Mouse (Mus musculus) C2C12 (cell line): ENCODE measurements around the gene Igsf3. TPM values are rescaled to one million over a fixed set of nuclear protein-coding genes. Genes with fewer than 3 reads are reported as not detected.

Experiments used
- H3K27me3 ChIP-seq: one replicate; pipeline ENCODE4 v1.6.1; 2011; ENCODE audit not compliant: control insufficient read depth, insufficient read depth, insufficient read length
- H3K36me3 ChIP-seq: one replicate; pipeline ENCODE4 v1.6.1; 2011; ENCODE audit not compliant: control insufficient read depth, insufficient read depth
- H3K4me3 ChIP-seq: one replicate; pipeline ENCODE4 v1.5.1; 2011; ENCODE audit warnings: mild to moderate bottlenecking, control low read depth; ENCODE audit not compliant: poor library complexity, insufficient read depth, severe bottlenecking
- H3K79me2 ChIP-seq: one replicate; pipeline ENCODE4 v1.6.1; 2011; ENCODE audit not compliant: control insufficient read depth, insufficient read depth
- H3K79me3 ChIP-seq: one replicate; pipeline ENCODE4 v1.6.1; 2011; ENCODE audit warnings: low read depth, control low read depth
- H3ac ChIP-seq: one replicate; pipeline ENCODE3; 2011; ENCODE audit warnings: low read depth; ENCODE audit not compliant: control insufficient read depth, insufficient read length
- CEBPB ChIP-seq: IDR thresholded peaks from one replicate; pipeline ENCODE4 v1.6.1; 2011; ENCODE audit warnings: low read depth, mild to moderate bottlenecking, control low read depth, moderate library complexity
- CTCF ChIP-seq: IDR thresholded peaks from one replicate; pipeline ENCODE4 v1.5.1; 2011; ENCODE audit not compliant: control insufficient read depth, insufficient read depth, insufficient read length
- FOSL1 ChIP-seq: IDR thresholded peaks from one replicate; pipeline ENCODE4 v1.8.0; 2011; ENCODE audit warnings: mild to moderate bottlenecking, low read length; ENCODE audit not compliant: poor library complexity, insufficient read depth, severe bottlenecking
- MAX ChIP-seq: IDR thresholded peaks from one replicate; pipeline ENCODE4 v1.6.1; 2011; ENCODE audit warnings: mild to moderate bottlenecking, control low read depth
- MYOD1 ChIP-seq: IDR thresholded peaks from one replicate; pipeline ENCODE4 v1.6.1; 2011; ENCODE audit warnings: low read depth; ENCODE audit not compliant: control insufficient read depth, insufficient read length
- MYOG ChIP-seq: IDR thresholded peaks from one replicate; pipeline ENCODE4 v1.6.1; 2011; ENCODE audit not compliant: control insufficient read depth, insufficient read length; ENCODE audit errors: extremely low read depth
- USF1 ChIP-seq: IDR thresholded peaks from one replicate; pipeline ENCODE4 v1.6.1; 2011; ENCODE audit warnings: low read depth, mild to moderate bottlenecking, control low read depth, moderate library complexity
- polyA plus RNA-seq: library from polyadenylated mRNA; unstranded; fragments of >200 nt; fragmentation: generic; extraction: Trizol; gene quantifications from one replicate; pipeline ENCODE4 v1.2.1, GENCODE M21; 2012; ENCODE audit warnings: missing spikeins

Igsf3 gene
- polyA plus RNA-seq, 1 experiment, result 4.0 TPM

DNA sequence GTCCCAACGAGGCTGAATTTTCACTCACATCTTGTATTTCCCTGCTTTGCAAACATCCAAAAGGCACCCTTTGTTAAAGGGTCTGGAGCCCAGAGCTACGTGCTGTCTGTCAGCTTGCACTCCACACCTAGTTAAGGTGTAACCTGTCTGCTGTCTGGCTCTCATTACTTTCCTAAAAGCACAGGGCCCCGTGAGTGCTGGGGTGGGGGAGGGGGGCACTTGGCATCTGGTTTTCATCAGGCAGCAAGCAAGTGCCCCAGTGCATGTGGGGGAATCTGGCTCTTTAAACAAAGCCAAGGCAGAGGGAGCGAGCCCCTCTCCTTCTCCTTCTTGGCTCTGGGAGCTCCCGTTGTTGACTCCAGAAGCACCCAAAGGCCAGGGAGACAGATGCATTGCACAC lies 18.5 kb downstream of the Igsf3 start:
- Histone ChIP-seq H3ac (no peak overlapping the region), H3K4me3 (no peak overlapping the region), H3K36me3 (no peaks in the 10 kb centered on the region), H3K79me3 (no peaks in the 10 kb centered on the region), H3K79me2 (no peaks in the 10 kb centered on the region), H3K27me3 (no peaks in the 10 kb centered on the region)
- TF ChIP-seq MYOD1 (no peak), FOSL1 (no peak), MYOG (no peak)

DNA sequence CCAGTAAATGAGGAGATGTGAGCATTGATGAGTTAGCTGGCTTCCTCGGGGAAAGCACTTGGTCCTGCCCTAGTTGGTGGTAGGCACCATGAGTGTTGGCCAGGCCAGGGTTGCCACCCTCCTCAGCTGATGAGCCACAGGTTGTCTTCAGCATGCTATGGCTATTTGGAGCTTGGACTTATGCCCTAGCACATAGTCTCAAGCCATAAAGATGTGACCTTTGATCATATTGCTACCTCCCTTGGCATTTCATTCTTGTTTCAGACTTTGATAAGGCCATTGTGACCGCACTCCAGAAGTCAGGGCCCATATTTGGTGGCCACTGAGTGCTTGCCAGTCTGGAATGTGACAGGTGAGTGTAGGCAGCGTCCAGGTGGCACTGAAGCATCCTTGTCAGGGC lies 19.2 kb downstream of the Igsf3 start:
- H3K27me3 ChIP-seq, result no peaks in the 10 kb centered on the region
- no peak overlapping the region for H3ac ChIP-seq
- H3K36me3 ChIP-seq, result no peaks in the 10 kb centered on the region
- no peaks in the 10 kb centered on the region for H3K79me2 ChIP-seq
- H3K4me3 ChIP-seq, result no peak overlapping the region
- TF ChIP-seq MAX (no peak), MYOD1 (no peak)
- H3K79me3 ChIP-seq, result no peaks in the 10 kb centered on the region

DNA sequence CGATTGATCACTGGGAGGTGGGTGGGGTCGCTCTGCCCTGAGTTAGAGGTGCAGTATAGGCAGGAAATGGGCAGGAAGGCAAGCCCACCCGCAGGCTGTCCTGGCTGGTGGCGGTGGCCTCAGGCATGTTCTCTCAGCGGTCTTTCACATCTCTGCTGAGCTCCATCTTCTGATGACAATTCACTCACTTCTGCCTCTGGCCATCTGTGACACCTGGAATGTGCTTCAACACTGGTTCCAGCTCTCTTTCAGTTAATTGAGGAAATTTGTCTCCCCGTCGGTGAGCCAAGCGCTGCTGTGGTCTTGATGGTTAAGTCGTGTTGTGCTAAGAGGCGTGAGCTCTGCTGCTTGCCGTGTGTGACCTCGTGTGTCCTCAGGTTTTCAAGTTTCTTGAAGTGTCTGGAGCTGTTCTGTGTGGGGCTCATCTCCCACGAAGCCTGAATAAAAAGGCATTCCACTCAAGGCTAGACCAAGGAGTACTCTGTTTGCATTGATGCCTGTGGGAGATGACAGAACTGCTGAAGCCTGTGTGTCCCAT lies 19.9 kb downstream of the Igsf3 start:
- Histone ChIP-seq H3K4me3 (no peak overlapping the region), H3K79me3 (peaks cover under 1% of the 10 kb centered on the region), H3K27me3 (no peaks in the 10 kb centered on the region), H3K36me3 (no peaks in the 10 kb centered on the region), H3K79me2 (no peaks in the 10 kb centered on the region), H3ac (no peak overlapping the region)
- no peak for TF ChIP-seq CEBPB
- TF ChIP-seq MAX, result no peak
- TF ChIP-seq CTCF, result no peak
- TF ChIP-seq MYOD1, result no peak
- TF ChIP-seq USF1, result no peak
- no peak for TF ChIP-seq FOSL1
- TF ChIP-seq MYOG, result no peak

GRCm38 (mm10) chr3:101397422-101397821 lies 20.5 kb downstream of the Igsf3 start:
- H3K79me2 ChIP-seq, result no peaks in the 10 kb centered on the region
- H3K79me3 ChIP-seq, result peaks cover 1% of the 10 kb centered on the region
- H3K36me3 ChIP-seq, result no peaks in the 10 kb centered on the region
- H3ac ChIP-seq, result no peak overlapping the region
- H3K27me3 ChIP-seq, result no peaks in the 10 kb centered on the region
- no peak for TF ChIP-seq CEBPB
- no peak for TF ChIP-seq MYOG
- no peak for TF ChIP-seq MAX
- TF ChIP-seq MYOD1, result no peak
- TF ChIP-seq CTCF, result no peak
- no peak for TF ChIP-seq USF1
- no peak for TF ChIP-seq FOSL1
- no peak overlapping the region for H3K4me3 ChIP-seq

- Histone ChIP-seq H3ac (no peak overlapping the region), H3K27me3 (no peaks in the 10 kb centered on the region), H3K36me3 (no peaks in the 10 kb centered on the region), H3K79me3 (peaks cover 1% of the 10 kb centered on the region), H3K4me3 (no peak overlapping the region), H3K79me2 (no peaks in the 10 kb centered on the region)
- TF ChIP-seq CTCF, result no peak
- TF ChIP-seq USF1, result no peak
- TF ChIP-seq MYOG, result no peak
- no peak for TF ChIP-seq FOSL1
- no peak for TF ChIP-seq MAX
- no peak for TF ChIP-seq CEBPB
- TF ChIP-seq MYOD1, result no peak
Observed at GRCm38 (mm10) chr3:101398071-101398786, 21.3 kb downstream of the Igsf3 start.

DNA sequence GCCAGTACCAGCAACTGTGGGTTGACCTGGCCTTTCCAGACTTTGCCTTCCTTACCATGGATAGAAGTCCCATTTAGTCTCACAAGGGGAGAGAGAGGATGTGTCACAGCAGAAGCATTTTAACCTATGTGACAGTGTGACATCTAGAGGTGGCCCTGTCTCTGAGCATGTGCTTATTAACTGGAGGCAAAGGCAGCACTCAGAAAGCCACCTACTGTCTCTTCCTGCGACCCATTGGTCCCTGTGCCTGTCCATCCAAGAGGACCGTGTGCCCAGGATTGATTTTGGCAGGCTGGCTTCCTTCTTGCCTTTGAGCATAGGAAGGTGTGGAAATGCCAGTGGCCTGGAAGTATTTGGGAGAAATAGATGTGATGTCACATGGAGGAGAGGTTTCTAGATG lies 22.0 kb downstream of the Igsf3 start:
- H3K79me3 ChIP-seq, result peaks cover 1% of the 10 kb centered on the region
- H3K36me3 ChIP-seq, result no peaks in the 10 kb centered on the region
- H3ac ChIP-seq, result no peak overlapping the region
- no peak overlapping the region for H3K4me3 ChIP-seq
- no peak for TF ChIP-seq MAX
- no peak for TF ChIP-seq FOSL1
- TF ChIP-seq MYOG, result no peak
- TF ChIP-seq CTCF, result no peak
- TF ChIP-seq USF1, result no peak
- TF ChIP-seq MYOD1, result no peak
- TF ChIP-seq CEBPB, result no peak
- H3K27me3 ChIP-seq, result no peaks in the 10 kb centered on the region
- no peaks in the 10 kb centered on the region for H3K79me2 ChIP-seq
